Mouse (Mus musculus) heart, embryonic 14.5 days (tissue): Measurements from ENCODE around the gene Gm11111. TPM values are rescaled to one million over a fixed set of nuclear protein-coding genes. Genes with fewer than 3 reads are reported as not detected.

Experiments used
- ATAC-seq: fragments of 200-750 bp; cut with Nextera tagmentation; 2 replicates; pipeline ENCODE4 v1.8.0; 2017; ENCODE audit warnings: low read depth, moderate TSS enrichment; ENCODE audit not compliant: insufficient number of reproducible peaks, insufficient read depth, low FRiP score
- H3K27ac ChIP-seq, 2 experiments: fragments of 200-500 bp in 1 of 2; fragments of 300-500 bp in 1 of 2; sonication (generic) in 1 of 2; replicated peaks in 1 of 2; 2 replicates each; pipeline ENCODE4 v1.5.1; 2012 to 2014; ENCODE audit warnings: low read depth in 2 of 2, low read length in 2 of 2, control low read depth in 1 of 2, mild to moderate bottlenecking in 1 of 2, mixed read lengths in 1 of 2; ENCODE audit not compliant: control insufficient read depth in 1 of 2, insufficient read depth in 1 of 2
- H3K27me3 ChIP-seq: fragments of 300-500 bp; sonication (generic); 2 replicates; pipeline ENCODE4 v1.6.1; 2014; ENCODE audit warnings: mild to moderate bottlenecking, low read length, control low read depth; ENCODE audit not compliant: control insufficient read depth, insufficient read depth
- H3K36me3 ChIP-seq: fragments of 300-500 bp; sonication (generic); 2 replicates; pipeline ENCODE4 v1.6.1; 2014; ENCODE audit warnings: mild to moderate bottlenecking, control low read depth, low read length, mixed read lengths; ENCODE audit not compliant: control insufficient read depth, insufficient read depth
- H3K4me1 ChIP-seq, 2 experiments: fragments of 200-500 bp in 1 of 2; fragments of 300-500 bp in 1 of 2; sonication (generic) in 1 of 2; 2 replicates each; pipeline ENCODE4 v1.6.1; 2012 to 2014; ENCODE audit warnings: low read length in 2 of 2, control low read depth in 1 of 2, mixed read lengths in 1 of 2; ENCODE audit not compliant: control insufficient read depth in 2 of 2, insufficient read depth in 2 of 2
- H3K4me2 ChIP-seq: fragments of 300-500 bp; sonication (generic); 2 replicates; pipeline ENCODE4 v1.6.1; 2014; ENCODE audit warnings: mild to moderate bottlenecking, low read length
- H3K4me3 ChIP-seq, 2 experiments: fragments of 200-500 bp in 1 of 2; fragments of 300-500 bp in 1 of 2; sonication (generic) in 1 of 2; 2 replicates each; pipeline ENCODE4 v1.5.1; 2012 to 2014; ENCODE audit warnings: low read length in 2 of 2, mild to moderate bottlenecking in 2 of 2, control low read depth in 1 of 2, low read depth in 1 of 2, moderate library complexity in 1 of 2; ENCODE audit not compliant: control insufficient read depth in 1 of 2, insufficient read depth in 1 of 2
- H3K9ac ChIP-seq: fragments of 300-500 bp; sonication (generic); 2 replicates; pipeline ENCODE4 v1.6.1; 2014; ENCODE audit warnings: mild to moderate bottlenecking, low read length
- H3K9me3 ChIP-seq: fragments of 300-500 bp; sonication (generic); 2 replicates; pipeline ENCODE4 v1.6.1; 2016; ENCODE audit warnings: low read length, control low read depth; ENCODE audit not compliant: control insufficient read depth
- WGBS: fragments of 180-500 bp; shearing (Covaris S2); extraction: QIAGEN DNeasy Blood & Tissue Kit; methylation state at CpG from one replicate; pipeline ENCODE4 v1.1.7; 2014; 5-methylcytosine and 5-hydroxymethylcytosine counted together
- polyA plus RNA-seq: library from polyadenylated mRNA; unstranded; fragments of >200 nt; fragmentation: Nextera tagmentation; extraction: Ambion mirVana; gene quantifications from 2 replicates; pipeline ENCODE4 v1.2.1, GENCODE M21; 2014

The Gm11111 gene
- polyA plus RNA-seq, result not detected in 2 replicates

DNA sequence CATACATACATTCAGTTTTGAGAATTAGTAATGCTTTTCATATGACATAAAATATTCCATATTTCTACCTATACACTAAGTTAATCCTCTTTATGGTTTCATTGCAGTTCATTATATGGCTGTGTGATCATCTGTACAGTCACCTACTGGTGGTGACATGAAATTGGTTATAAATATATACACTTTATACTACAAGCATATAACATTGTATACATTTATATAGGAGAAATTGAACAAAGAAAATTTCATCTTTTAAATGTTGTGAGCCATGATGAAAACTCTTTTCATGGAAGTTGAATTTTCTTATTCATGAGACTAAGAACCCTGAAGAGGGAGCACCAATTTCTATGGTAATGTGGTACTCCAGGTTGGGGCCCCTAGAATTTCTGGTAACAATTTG lies at the start of gene Gm11111:
Gene Gm11111, plus strand, starts transcription at position 301 of the 400 bp plus-strand sequence.
- ATAC-seq, result no peak
- no peak within 1 kb of the TSS for H3K4me3 ChIP-seq
- no peaks in the 10 kb centered on the region for H3K36me3 ChIP-seq

GRCm38 (mm10) chr5:98516214-98516613 lies 36.3 kb upstream of the Gm11111 start:
- 75% methylated on average over 7 of the region's 7 CpGs for WGBS
- Histone ChIP-seq H3K27me3 (no peaks in the 10 kb centered on the region), H3K4me1 (no peaks in the 10 kb centered on the region), H3K27ac (no peak overlapping the region), H3K4me3 (no peak overlapping the region), H3K36me3 (no peaks in the 10 kb centered on the region), H3K9me3 (no peaks in the 10 kb centered on the region), H3K4me2 (no peak overlapping the region), H3K9ac (no peak overlapping the region)
- no peak for ATAC-seq

More for the DNA sequence above, at the start of gene Gm11111:
- Histone ChIP-seq H3K4me2 (no peak within 1 kb of the TSS), H3K4me1 (no peaks in the 10 kb centered on the region), H3K27me3 (no peaks in the 10 kb centered on the region), H3K27ac (no peak within 1 kb of the TSS), H3K9me3 (no peaks in the 10 kb centered on the region), H3K9ac (no peak within 1 kb of the TSS)

GRCm38 (mm10) chr5:98520118-98520517 lies 32.4 kb upstream of the Gm11111 start:
- no peak overlapping the region for H3K27ac ChIP-seq
- H3K9me3 ChIP-seq, result no peaks in the 10 kb centered on the region
- no peaks in the 10 kb centered on the region for H3K36me3 ChIP-seq
- no peaks in the 10 kb centered on the region for H3K27me3 ChIP-seq
- H3K9ac ChIP-seq, result no peak overlapping the region
- H3K4me2 ChIP-seq, result no peak overlapping the region
- 53% methylated on average over 2 of the region's 2 CpGs for WGBS
- no peak overlapping the region for H3K4me3 ChIP-seq
- ATAC-seq, result no peak
- H3K4me1 ChIP-seq, result peaks cover 4 to 6% of the 10 kb centered on the region in 2 experiments

DNA sequence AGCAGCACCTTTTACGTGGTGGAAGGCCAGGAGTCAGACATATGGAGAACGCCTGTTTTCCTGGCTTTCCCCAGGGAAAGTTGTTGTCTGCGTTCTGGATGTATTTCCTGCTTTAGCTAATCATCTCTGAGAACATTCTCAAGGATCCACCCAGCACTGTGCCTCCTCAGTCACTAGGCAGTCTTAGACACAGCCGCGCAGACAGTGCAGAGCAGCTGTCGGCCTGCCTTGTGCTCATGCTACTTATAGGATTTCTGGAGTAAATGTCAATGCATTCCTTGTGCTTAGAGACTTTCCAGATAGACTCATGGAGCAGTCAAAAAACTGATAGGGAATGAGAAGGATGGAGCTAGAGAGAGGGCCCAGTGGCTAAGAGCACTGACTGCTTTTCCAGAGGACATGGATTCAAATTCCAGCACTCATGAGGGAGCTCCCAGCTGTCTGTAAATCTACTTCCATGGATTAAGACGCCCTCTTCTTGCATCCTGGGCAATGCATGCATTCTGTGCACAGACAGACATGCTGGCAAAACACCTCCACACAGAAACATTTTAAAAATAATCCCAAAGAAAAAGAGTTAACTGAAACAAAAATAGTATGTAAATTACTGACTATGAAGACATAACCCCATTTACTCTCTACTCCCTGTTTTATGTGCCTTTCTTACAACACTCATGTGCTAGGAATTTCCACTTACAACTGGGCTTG lies 30.1 kb upstream of the Gm11111 start:
- H3K4me3 ChIP-seq, result no peak overlapping the region
- no peak overlapping the region for H3K27ac ChIP-seq
- H3K4me1 ChIP-seq, result peaks cover 4 to 6% of the 10 kb centered on the region in 2 experiments
- 78% methylated on average over 7 of the region's 7 CpGs for WGBS
- H3K9ac ChIP-seq, result no peak overlapping the region
- H3K36me3 ChIP-seq, result no peaks in the 10 kb centered on the region
- no peaks in the 10 kb centered on the region for H3K27me3 ChIP-seq
- ATAC-seq, result no peak
- H3K4me2 ChIP-seq, result no peak overlapping the region
- no peaks in the 10 kb centered on the region for H3K9me3 ChIP-seq

GRCm38 (mm10) chr5:98523050-98523449 lies 29.4 kb upstream of the Gm11111 start:
- Histone ChIP-seq H3K27me3 (no peaks in the 10 kb centered on the region), H3K4me2 (no peak overlapping the region), H3K27ac (no peak overlapping the region), H3K36me3 (no peaks in the 10 kb centered on the region), H3K4me1 (peaks cover 4 to 6% of the 10 kb centered on the region in 2 experiments), H3K4me3 (no peak overlapping the region), H3K9me3 (no peaks in the 10 kb centered on the region), H3K9ac (no peak overlapping the region)
- no peak for ATAC-seq
- WGBS, result 26% methylated on average over 7 of the region's 7 CpGs

DNA sequence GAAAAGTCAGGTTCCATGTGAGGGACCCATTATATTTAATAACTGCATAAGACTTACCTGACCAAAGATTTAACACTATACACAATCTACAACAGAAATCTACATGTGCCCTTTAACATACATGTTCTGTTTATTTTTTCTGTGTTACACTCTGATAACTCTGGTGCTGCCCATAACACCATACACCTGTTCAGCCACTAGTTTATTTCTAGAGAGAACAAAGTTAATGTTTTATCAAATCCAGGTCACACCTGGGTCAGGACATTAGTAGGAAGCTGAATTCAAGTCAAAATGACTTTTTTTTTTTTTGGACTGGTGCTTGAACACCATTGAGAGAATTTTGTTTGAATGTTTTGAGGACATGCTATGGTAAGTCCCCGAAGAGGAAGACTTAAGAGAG lies 28.7 kb upstream of the Gm11111 start:
- Histone ChIP-seq H3K4me3 (no peak overlapping the region), H3K4me1 (peaks cover 4 to 6% of the 10 kb centered on the region in 2 experiments), H3K27ac (no peak overlapping the region), H3K36me3 (no peaks in the 10 kb centered on the region), H3K9ac (no peak overlapping the region), H3K27me3 (no peaks in the 10 kb centered on the region), H3K4me2 (no peak overlapping the region), H3K9me3 (no peaks in the 10 kb centered on the region)
- no peak for ATAC-seq
- 86% methylated on average over 1 of the region's 1 CpGs for WGBS

- Histone ChIP-seq H3K9me3 (no peaks in the 10 kb centered on the region), H3K9ac (no peak overlapping the region), H3K4me3 (no peak overlapping the region), H3K36me3 (no peaks in the 10 kb centered on the region), H3K4me2 (no peak overlapping the region), H3K27ac (no peak overlapping the region), H3K4me1 (no peaks in the 10 kb centered on the region), H3K27me3 (no peaks in the 10 kb centered on the region)
- 70% methylated on average over 1 of the region's 1 CpGs for WGBS
- no peak for ATAC-seq
These were observed 11.2 kb upstream of the Gm11111 start for GRCm38 (mm10) chr5:98541333-98541732.

DNA sequence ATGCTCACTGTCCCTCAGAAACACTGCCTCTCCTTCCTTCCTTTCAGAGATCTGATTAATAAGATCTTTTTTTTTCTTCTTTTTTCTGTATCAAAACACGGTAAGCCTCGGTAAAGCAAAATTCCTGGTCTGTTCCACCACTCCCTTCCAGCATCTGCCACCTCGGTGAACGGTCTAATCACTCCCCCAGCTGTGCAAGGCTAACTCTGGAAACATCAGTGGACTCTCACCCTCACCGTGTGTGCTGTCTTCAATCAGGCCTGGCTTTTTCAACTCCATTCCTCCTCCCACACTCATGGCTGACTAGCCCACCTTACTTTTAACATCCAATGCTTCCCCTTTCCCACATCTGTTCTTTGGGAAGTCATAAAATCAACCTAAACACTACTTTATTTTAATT lies 2.2 kb upstream of the Gm11111 start:
- H3K36me3 ChIP-seq, result no peaks in the 10 kb centered on the region
- ATAC-seq, result no peak

More for the DNA sequence above, 2.2 kb upstream of the Gm11111 start:
- Histone ChIP-seq H3K4me3 (no peak overlapping the region), H3K9me3 (no peaks in the 10 kb centered on the region), H3K4me1 (no peaks in the 10 kb centered on the region), H3K9ac (no peak overlapping the region), H3K27me3 (no peaks in the 10 kb centered on the region), H3K27ac (no peak overlapping the region), H3K4me2 (no peak overlapping the region)
- 43% methylated on average over 5 of the region's 5 CpGs for WGBS
